Comparison of ENCODE assay signal across 10 mouse cellular contexts in the genomic region with DNA sequence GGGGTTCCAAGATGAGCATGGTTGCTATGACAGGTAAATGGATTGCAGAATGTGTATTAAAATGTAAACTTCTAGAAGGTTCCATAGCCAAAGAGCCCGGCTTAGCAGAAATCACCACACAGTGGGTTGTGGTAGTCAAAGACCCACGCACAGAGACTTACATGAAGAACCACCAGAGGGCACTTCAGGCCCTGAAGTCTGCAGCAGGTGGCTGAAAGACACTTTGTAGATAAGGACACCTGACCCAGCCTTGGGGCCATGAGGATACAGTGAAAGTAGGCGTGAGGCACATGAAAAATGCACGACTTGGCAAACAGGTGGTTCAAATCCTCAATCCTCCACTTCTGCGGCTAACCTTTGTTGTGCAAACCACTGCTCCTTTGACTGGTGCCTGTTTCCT. TPM values are rescaled to one million over a fixed set of nuclear protein-coding genes. Genes with fewer than 3 reads are reported as not detected.
DNase-seq lines count a peak whose midpoint lies in the region; ATAC-seq and TF ChIP-seq lines count a peak whose summit lies in the region.
"Had no signal": no experiment of that assay in that cellular context is flagged by ENCODE, and none has a peak within 500 bp of the region (broad histone marks: within the 10 kb centered on the region; RNA-seq: fewer than 3 reads in every experiment).

No protein-coding gene starts in this region.

- no peak overlapping the region for H3K27ac ChIP-seq in layer of hippocampus, adult 2 months
- H3K27ac ChIP-seq in cerebellum, adult 2 months (ENCODE audit: insufficient read depth, low read length) = no peak overlapping the region
- no peak overlapping the region for H3K27ac ChIP-seq in kidney, postnatal 0 days
- H3K27ac ChIP-seq: embryonic facial prominence, embryonic 12.5 days; limb, embryonic 12.5 days had no signal

- peak; percentile 86 for TF ChIP-seq CTCF in layer of hippocampus, adult 2 months (conservative IDR thresholded peaks at IDR 0.05)
- peak; percentile 75 for TF ChIP-seq CTCF in cerebellum, adult 2 months (IDR thresholded peaks at IDR 0.05; ENCODE audit: borderline replicate concordance, insufficient read depth, low read depth, low read length)
- peak; percentile 69 for TF ChIP-seq CTCF in kidney, postnatal 0 days (IDR thresholded peaks at IDR 0.05; ENCODE audit: low read depth)

- H3K4me2 ChIP-seq in kidney, postnatal 0 days (ENCODE audit: low read length) = no peak overlapping the region
- H3K4me2 ChIP-seq: embryonic facial prominence, embryonic 12.5 days; limb, embryonic 12.5 days had no signal

- H3K4me1 ChIP-seq in cerebellum, adult 2 months (ENCODE audit: control insufficient read depth, insufficient read depth, low read length) = no peaks in the 10 kb centered on the region
- H3K4me1 ChIP-seq in kidney, postnatal 0 days (replicated peaks; ENCODE audit: insufficient read depth, low read length) = no peaks in the 10 kb centered on the region
- H3K4me1 ChIP-seq: embryonic facial prominence, embryonic 12.5 days; limb, embryonic 12.5 days had no signal

- no peaks in the 10 kb centered on the region for H3K27me3 ChIP-seq in cerebellum, adult 2 months (ENCODE audit: control insufficient read depth, insufficient read depth, low read length)
- H3K27me3 ChIP-seq in kidney, postnatal 0 days (ENCODE audit: insufficient read depth, low read length) = no peaks in the 10 kb centered on the region
- H3K27me3 ChIP-seq: embryonic facial prominence, embryonic 12.5 days; limb, embryonic 12.5 days had no signal

- TF ChIP-seq POLR2A in cerebellum, adult 2 months (IDR thresholded peaks at IDR 0.05; ENCODE audit: borderline replicate concordance, insufficient read depth, low read length) = no peak

- WGBS in cerebellum, adult 2 months = 48% methylated on average over 5 of the region's 5 CpGs
- WGBS in kidney, postnatal 0 days = 52% methylated on average over 5 of the region's 5 CpGs

- H3K4me3 ChIP-seq in layer of hippocampus, adult 2 months = no peak overlapping the region
- H3K4me3 ChIP-seq in cerebellum, adult 2 months (replicated peaks; ENCODE audit: insufficient read depth, low read depth, low read length) = no peak overlapping the region
- H3K4me3 ChIP-seq in kidney, postnatal 0 days (replicated peaks; ENCODE audit: low read depth, low read length) = no peak overlapping the region
- H3K4me3 ChIP-seq: embryonic facial prominence, embryonic 12.5 days; limb, embryonic 12.5 days had no signal

- no peaks in the 10 kb centered on the region for H3K36me3 ChIP-seq in kidney, postnatal 0 days (ENCODE audit: insufficient read depth, low read length)
- H3K36me3 ChIP-seq: embryonic facial prominence, embryonic 12.5 days; limb, embryonic 12.5 days had no signal

- ATAC-seq in kidney, postnatal 0 days (replicated peaks; ENCODE audit: low FRiP score, low read depth) = no peak

- DNase-seq in layer of hippocampus, adult 2 months (ENCODE audit: low spot score in 2 of 2) = no peak
- DNase-seq in layer of hippocampus, adult 9-10 months (ENCODE audit: low spot score) = no peak
- DNase-seq in ES-CJ7 (ENCODE audit: low read depth, low spot score) = peak; percentile 53
- peak; percentile 51 to 56 for DNase-seq in cerebellum, adult 2 months
- peak; percentile 54 for DNase-seq in kidney, postnatal 0 days (ENCODE audit: low spot score)
- peak; percentile 63 for DNase-seq in retina, postnatal 1 day
- no peak for DNase-seq in right cerebral cortex, postnatal 36 days (ENCODE audit: low spot score in 2 of 2)
- DNase-seq in frontal cortex, postnatal 36 days (ENCODE audit: low spot score in 2 of 2) = no peak

- no peaks in the 10 kb centered on the region for H3K9me3 ChIP-seq in kidney, postnatal 0 days (replicated peaks; ENCODE audit: low read length)
- H3K9me3 ChIP-seq: embryonic facial prominence, embryonic 12.5 days had no signal

- no peak overlapping the region for H3K9ac ChIP-seq in kidney, postnatal 0 days (ENCODE audit: low read depth, low read length)
- H3K9ac ChIP-seq: embryonic facial prominence, embryonic 12.5 days; limb, embryonic 12.5 days had no signal

RNA-seq across cellular contexts. Expression of gene Rad18, which starts 20.7 kb away (rescaled TPM):
- total RNA-seq in layer of hippocampus, adult 2 months (2021) = 1 to 10 TPM; 8.2 to 8.6 TPM
- polyA plus RNA-seq in cerebellum, adult 2 months (2012; rRNA removed) = 3.2 and 3.3 TPM in 2 replicates
- 24.1 and 29.1 TPM in 2 replicates for polyA plus RNA-seq in kidney, postnatal 0 days (2015; fragmentation: Nextera tagmentation; extraction: Ambion mirVana)

Comparison
In these comparisons a context has a peak if more than half of its experiments do, and no peak if none do; other contexts are left out.
1. DNase-seq: peak in ES-CJ7 (single experiment), cerebellum, adult 2 months (2 of 2), kidney, postnatal 0 days (single experiment) and retina, postnatal 1 day (single experiment); none in layer of hippocampus, adult 2 months (0 of 2), layer of hippocampus, adult 9-10 months (single experiment), right cerebral cortex, postnatal 36 days (0 of 2) and frontal cortex, postnatal 36 days (0 of 2).
2. Peak in every context shown above with its lines, with median percentiles within 50 percentile points of each other: CTCF ChIP-seq.